Mouse (Mus musculus): ENCODE results near the gene Tmem150c.

GRCm38 (mm10) chr5:100158301-100158700, 1.3 kb downstream of the Tmem150c start:
- no peak for TF ChIP-seq CTCF (IDR thresholded peaks at IDR 0.05; ENCODE audit: borderline replicate concordance, extremely low read depth, insufficient read depth, insufficient read length)
- TF ChIP-seq POLR2A (IDR thresholded peaks at IDR 0.05; ENCODE audit: borderline replicate concordance, extremely low read depth, insufficient read depth, insufficient read length, poor library complexity, severe bottlenecking): no peak

Measured in brain, embryonic 14.5 days (tissue).